Mouse (Mus musculus) stomach, postnatal 0 days (tissue): ENCODE data around the gene Crtap. TPM values are rescaled to one million over a fixed set of nuclear protein-coding genes. Genes with fewer than 3 reads are reported as not detected.

Source experiments
- ATAC-seq: fragments of 200-750 bp; cut with Nextera tagmentation; 2 replicates; pipeline ENCODE4 v1.8.0; 2017; ENCODE audit not compliant: low FRiP score, low TSS enrichment
- DNase-seq: peaks from one replicate; pipeline ENCODE4 v3.0.0-alpha.2; 2016; ENCODE audit warnings: low spot score
- H3K27ac ChIP-seq: fragments of 300-500 bp; sonication (generic); replicated peaks from 2 replicates; pipeline ENCODE4 v1.5.1; 2014; ENCODE audit warnings: mild to moderate bottlenecking, control low read depth
- H3K27me3 ChIP-seq: fragments of 300-500 bp; sonication (generic); 2 replicates; pipeline ENCODE4 v1.6.1; 2014; ENCODE audit warnings: low read length; ENCODE audit not compliant: control insufficient read depth, insufficient read depth
- H3K36me3 ChIP-seq: fragments of 300-500 bp; sonication (generic); 2 replicates; pipeline ENCODE4 v1.6.1; 2014; ENCODE audit warnings: low read length, mixed read lengths; ENCODE audit not compliant: control insufficient read depth, insufficient read depth
- H3K4me1 ChIP-seq: fragments of 300-500 bp; sonication (generic); replicated peaks from 2 replicates; pipeline ENCODE4 v1.6.1; 2014; ENCODE audit warnings: antibody characterized with exemption; ENCODE audit not compliant: control insufficient read depth, insufficient read depth
- H3K4me2 ChIP-seq: fragments of 300-500 bp; sonication (generic); replicated peaks from 2 replicates; pipeline ENCODE4 v1.6.1; 2014; ENCODE audit warnings: low read depth, mild to moderate bottlenecking, control low read depth, moderate library complexity
- H3K4me3 ChIP-seq: fragments of 300-500 bp; sonication (generic); 2 replicates; pipeline ENCODE4 v1.5.1; 2014; ENCODE audit warnings: low read depth, low read length, control low read depth
- H3K9ac ChIP-seq: fragments of 300-500 bp; sonication (generic); 2 replicates; pipeline ENCODE4 v1.6.1; 2014; ENCODE audit warnings: mild to moderate bottlenecking, low read length, control low read depth, mixed read lengths
- H3K9me3 ChIP-seq: fragments of 300-500 bp; sonication (generic); 2 replicates; pipeline ENCODE4 v1.6.1; 2016; ENCODE audit warnings: low read length; ENCODE audit not compliant: control insufficient read depth
- CTCF ChIP-seq: IDR thresholded peaks from 2 replicates; pipeline ENCODE4 v1.5.1; 2016; ENCODE audit warnings: antibody characterized with exemption, low read depth, mild to moderate bottlenecking, moderate library complexity
- EP300 ChIP-seq: optimal IDR thresholded peaks from 2 replicates; pipeline ENCODE3; 2016; ENCODE audit warnings: antibody characterized with exemption
- WGBS: fragments of 180-500 bp; shearing (Covaris S2); extraction: QIAGEN DNeasy Blood & Tissue Kit; methylation state at CpG from one replicate; pipeline ENCODE4 v1.1.7; 2014; 5-methylcytosine and 5-hydroxymethylcytosine counted together
- polyA plus RNA-seq: library from polyadenylated mRNA; unstranded; fragments of >200 nt; fragmentation: Nextera tagmentation; extraction: Ambion mirVana; gene quantifications from 2 replicates; pipeline ENCODE4 v1.2.1, GENCODE M21; 2015

Gene Crtap
- polyA plus RNA-seq, 1 experiment from 2014 or later: 85.5 TPM

GRCm38 (mm10) chr9:114384691-114385090 is 5.8 kb downstream of the Crtap start:
- no peak for ATAC-seq
- TF ChIP-seq CTCF (no peak), EP300 (no peak)

GRCm38 (mm10) chr9:114382936-114383710 is 7.4 kb downstream of the Crtap start:
- Histone ChIP-seq H3K4me1 (no peaks in the 10 kb centered on the region), H3K27me3 (no peaks in the 10 kb centered on the region), H3K36me3 (peaks cover 5% of the 10 kb centered on the region), H3K9ac (no peak overlapping the region), H3K4me3 (no peak overlapping the region), H3K4me2 (no peak overlapping the region), H3K9me3 (no peaks in the 10 kb centered on the region), H3K27ac (no peak overlapping the region)
- 86% methylated on average over 17 of the region's 17 CpGs for WGBS
- ATAC-seq: no peak
- DNase-seq: no peak
- TF ChIP-seq CTCF: no peak
- TF ChIP-seq EP300: no peak

More at GRCm38 (mm10) chr9:114384691-114385090, 5.8 kb downstream of the Crtap start:
- no peak for DNase-seq
- Histone ChIP-seq H3K4me1 (no peaks in the 10 kb centered on the region), H3K4me2 (no peak overlapping the region), H3K27ac (no peak overlapping the region), H3K36me3 (peaks cover 4% of the 10 kb centered on the region; the same call in 1 of the 2 replicates), H3K9me3 (no peaks in the 10 kb centered on the region), H3K27me3 (no peaks in the 10 kb centered on the region), H3K4me3 (no peak overlapping the region), H3K9ac (no peak overlapping the region)
- 92% methylated on average over 24 of the region's 24 CpGs for WGBS

GRCm38 (mm10) chr9:114380881-114381733 is 9.4 kb downstream of the Crtap start:
- H3K4me3 ChIP-seq: no peak overlapping the region
- no peak overlapping the region for H3K9ac ChIP-seq
- H3K4me1 ChIP-seq: no peaks in the 10 kb centered on the region
- no peaks in the 10 kb centered on the region for H3K9me3 ChIP-seq
- DNase-seq (no peak), ATAC-seq (peak; percentile 36; the same call in 1 of the 2 replicates)
- H3K27me3 ChIP-seq: no peaks in the 10 kb centered on the region
- WGBS: 63% methylated on average over 17 of the region's 17 CpGs
- TF ChIP-seq EP300: no peak
- TF ChIP-seq CTCF: peak; percentile 76
- no peak overlapping the region for H3K27ac ChIP-seq
- no peak overlapping the region for H3K4me2 ChIP-seq
- peaks cover 7% of the 10 kb centered on the region for H3K36me3 ChIP-seq

- TF ChIP-seq CTCF: no peak
- no peak for TF ChIP-seq EP300
- Histone ChIP-seq H3K4me3 (no peak overlapping the region), H3K27ac (no peak overlapping the region), H3K9ac (no peak overlapping the region), H3K9me3 (no peaks in the 10 kb centered on the region), H3K4me1 (no peaks in the 10 kb centered on the region), H3K27me3 (no peaks in the 10 kb centered on the region), H3K4me2 (no peak overlapping the region), H3K36me3 (peaks cover 7% of the 10 kb centered on the region)
- DNase-seq: no peak
- ATAC-seq: no peak
- 72% methylated on average over 12 of the region's 12 CpGs for WGBS
Observed at GRCm38 (mm10) chr9:114379871-114380270, 10.6 kb downstream of the Crtap start.

GRCm38 (mm10) chr9:114377168-114377567 is 13.3 kb downstream of the Crtap start:
- TF ChIP-seq CTCF (no peak), EP300 (no peak)
- no peak for DNase-seq
- H3K4me2 ChIP-seq: no peak overlapping the region
- H3K27me3 ChIP-seq: no peaks in the 10 kb centered on the region
- H3K4me3 ChIP-seq: no peak overlapping the region
- H3K27ac ChIP-seq: no peak overlapping the region
- no peak for ATAC-seq
- H3K4me1 ChIP-seq: no peaks in the 10 kb centered on the region
- H3K36me3 ChIP-seq: peaks cover 3% of the 10 kb centered on the region
- H3K9me3 ChIP-seq: no peaks in the 10 kb centered on the region
- H3K9ac ChIP-seq: no peak overlapping the region
- 87% methylated on average over 10 of the region's 10 CpGs for WGBS
